Mouse (Mus musculus): Measurements from ENCODE around the gene Coa7.

DNA sequence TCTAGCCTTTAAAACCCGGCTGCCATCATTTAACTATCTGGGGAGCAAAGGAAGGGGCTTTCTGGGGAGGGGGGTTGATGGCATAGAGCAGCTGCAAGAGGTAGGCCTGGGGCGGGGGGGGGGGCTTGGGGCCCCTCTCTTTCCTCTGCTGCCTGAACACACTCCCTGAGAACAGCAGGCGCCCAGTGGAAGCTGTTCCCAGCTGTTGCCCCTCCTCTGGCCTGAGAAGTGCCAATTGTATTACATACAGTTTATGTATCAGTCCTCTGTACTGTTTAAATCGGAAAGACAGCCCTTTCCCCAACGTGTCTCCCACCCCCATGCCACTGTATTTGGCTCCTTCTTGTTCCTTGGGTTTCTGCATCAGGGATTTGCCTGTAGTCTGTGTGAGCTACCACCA lies 17.9 kb downstream of the Coa7 start:
- TF ChIP-seq CTCF (IDR thresholded peaks at IDR 0.05; ENCODE audit: borderline replicate concordance, insufficient read depth, low read depth, low read length) (no peak), POLR2A (IDR thresholded peaks at IDR 0.05; ENCODE audit: borderline replicate concordance, insufficient read depth, low read length) (no peak)

Data from cerebellum, adult 2 months (tissue).